Mouse (Mus musculus) gastrocnemius, adult 18-20 months (tissue): Measurements from ENCODE around the gene Tmtc2. TPM values are rescaled to one million over a fixed set of nuclear protein-coding genes. Genes with fewer than 3 reads are reported as not detected.

ENCODE experiments used
- DNase-seq: peaks from one replicate; pipeline ENCODE4 v3.0.0; 2021; ENCODE audit warnings: low spot score
- total RNA-seq, 2 experiments: library from RNA; stranded (reverse); gene quantifications; 2 replicates each; pipeline ENCODE4 v1.2.3; 2021

Gene Tmtc2
- total RNA-seq, 2 experiments from 2014 or later: 1.5 to 2.0 TPM

DNA sequence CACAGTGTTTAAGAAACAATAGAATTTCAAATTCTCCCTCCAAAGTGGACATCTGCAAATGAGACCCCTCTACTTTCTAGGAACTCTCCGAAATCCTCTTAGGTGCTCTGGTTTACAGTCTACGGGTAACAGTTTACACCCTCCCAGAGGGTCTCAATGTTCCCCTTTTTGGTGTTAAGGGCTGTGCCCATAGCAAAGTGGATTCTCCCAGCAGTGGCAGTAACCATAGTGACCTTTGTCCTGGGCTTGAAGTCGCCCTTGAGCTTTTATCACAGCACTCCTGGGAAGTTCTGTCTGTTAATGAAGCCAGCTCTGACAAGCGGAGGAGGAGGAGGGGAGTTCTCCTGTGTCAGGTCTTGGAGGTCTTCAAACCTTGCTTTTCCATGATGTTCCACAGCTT lies 384.5 kb downstream of the Tmtc2 start:
- DNase-seq: no peak

DNA sequence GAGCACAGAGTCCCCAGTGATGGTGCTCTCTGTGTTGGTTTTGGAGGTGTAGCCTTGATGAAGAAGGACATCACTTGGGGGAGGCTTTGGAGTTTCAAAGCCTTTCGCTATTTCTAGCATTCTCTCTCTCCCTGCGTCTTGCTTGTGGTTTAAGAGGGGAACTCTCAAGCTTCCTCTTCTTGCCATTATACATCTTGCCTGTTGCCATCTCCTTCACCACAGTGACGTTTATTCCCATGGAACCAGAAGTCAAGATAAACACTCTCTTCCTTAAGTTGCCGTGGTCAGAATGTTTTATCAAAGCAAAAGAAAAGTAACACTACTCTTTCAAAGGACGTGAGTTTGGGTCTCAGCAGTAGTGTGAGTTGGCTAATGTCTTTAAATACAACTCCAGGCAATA lies 387.6 kb downstream of the Tmtc2 start:
- DNase-seq: no peak

DNA sequence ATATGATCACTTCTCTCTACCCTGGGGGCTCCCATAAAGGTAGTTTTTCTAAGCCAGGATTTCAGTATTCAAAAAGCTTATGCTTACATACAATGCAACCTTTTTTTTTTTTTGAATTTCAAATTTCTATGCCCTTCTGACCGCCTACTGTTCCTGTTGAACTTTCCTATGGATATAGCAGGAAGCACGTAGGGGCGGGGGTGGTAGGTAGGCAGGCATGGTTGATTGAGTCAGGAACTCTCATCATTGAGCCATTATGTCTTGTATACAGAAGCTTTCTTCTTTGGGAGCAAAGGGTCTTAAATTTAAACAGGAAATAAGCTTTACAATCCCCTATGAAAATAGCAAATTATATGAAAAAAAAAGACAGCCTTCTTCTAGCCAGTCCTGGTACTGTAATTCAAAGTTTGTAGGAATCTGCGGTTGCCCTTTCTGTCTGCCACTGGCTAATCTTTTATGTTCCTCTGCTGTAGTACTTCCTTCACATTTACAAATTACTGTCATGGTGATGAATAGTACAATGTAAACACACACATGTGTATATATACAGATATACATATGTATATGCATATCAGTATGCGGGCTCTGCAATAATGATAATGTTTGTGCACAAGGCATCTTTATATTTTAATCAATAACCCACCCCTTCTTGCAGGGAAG lies 405.7 kb downstream of the Tmtc2 start:
- no peak for DNase-seq

DNA sequence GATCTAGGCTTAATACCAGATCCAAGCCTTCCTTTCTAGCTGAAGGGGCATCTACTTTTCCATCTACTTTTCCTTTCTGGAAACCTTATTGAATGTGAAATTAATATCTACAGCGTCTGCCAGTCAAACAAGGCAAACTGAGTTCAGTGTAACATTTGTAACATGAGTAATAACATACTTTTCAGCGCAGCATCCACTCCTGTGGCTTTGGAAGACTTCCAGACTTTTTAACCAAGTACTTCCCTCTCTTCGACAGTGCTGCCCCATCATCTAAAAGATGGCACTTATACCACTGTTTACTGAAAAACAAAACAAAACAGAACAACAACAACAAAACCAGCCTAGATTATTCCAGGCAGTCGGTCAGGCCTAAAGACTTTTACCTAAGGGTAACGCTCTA lies 409.0 kb downstream of the Tmtc2 start:
- DNase-seq: no peak

DNA sequence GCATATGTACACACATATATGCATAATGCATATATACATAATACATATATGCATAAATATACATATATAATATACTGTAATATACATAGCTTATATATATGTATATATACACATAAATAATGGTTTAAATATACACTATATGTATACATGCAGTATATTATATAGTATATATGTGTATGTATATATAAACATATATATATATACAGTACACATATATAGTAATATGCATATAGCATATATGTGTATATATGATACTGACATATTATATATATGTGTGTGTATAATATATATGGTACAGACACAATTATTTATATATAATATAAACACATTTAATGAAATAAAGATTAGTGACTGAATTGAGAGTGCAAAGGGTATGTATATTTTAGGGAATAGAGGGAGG lies 420.5 kb downstream of the Tmtc2 start:
- no peak for DNase-seq

DNA sequence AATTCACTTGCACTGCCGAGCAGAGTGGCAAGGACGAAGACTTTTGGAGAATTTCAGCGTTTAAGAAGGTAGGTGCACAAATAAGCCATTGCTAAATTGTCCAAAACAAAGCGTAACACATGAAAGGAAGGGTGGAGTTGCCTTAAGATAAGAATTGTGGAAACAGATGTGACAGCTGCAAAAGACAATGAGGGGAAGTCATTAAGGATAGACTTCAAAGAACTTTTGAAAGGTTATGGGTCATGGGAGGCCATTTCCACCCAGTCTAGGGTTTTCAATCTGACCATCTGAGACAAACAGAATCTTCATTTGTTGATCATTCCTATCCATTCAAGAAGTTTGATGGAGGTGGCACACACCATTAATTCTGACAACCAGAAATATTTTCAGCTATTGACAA lies 429.9 kb downstream of the Tmtc2 start:
- DNase-seq: no peak

DNA sequence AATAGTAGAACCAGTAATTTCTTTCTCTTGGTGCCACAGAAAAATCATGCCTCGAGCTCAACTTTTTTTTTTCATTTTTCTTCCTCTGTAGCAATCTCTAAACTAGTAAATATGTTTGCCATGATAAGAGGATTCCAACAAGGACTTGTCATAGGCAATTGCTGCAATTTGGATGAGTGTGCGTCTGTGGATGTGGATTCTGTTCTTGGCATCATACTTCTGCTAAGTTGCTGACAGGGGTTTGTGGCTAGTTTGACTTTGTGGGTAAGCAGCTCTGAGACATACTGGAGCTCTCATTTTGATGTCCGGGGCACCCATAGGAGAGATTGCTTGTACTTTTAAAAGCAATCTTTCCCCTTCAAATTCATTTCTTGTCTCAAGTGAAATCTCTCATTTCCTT lies 432.1 kb downstream of the Tmtc2 start:
- no peak for DNase-seq
